Mouse (Mus musculus): ENCODE results near the gene Ppp2r5e. TPM values are rescaled to one million over a fixed set of nuclear protein-coding genes. Genes with fewer than 3 reads are reported as not detected.
A peak's percentile ranks its signal among the peaks of the same experiment; 100 is the strongest.
"Not testable (repeated sequence)": the region's sequence is repeated elsewhere in the genome, so short reads cannot be mapped to it uniquely, and the experiment has no call there.

Gene Ppp2r5e
- total RNA-seq, 2 experiments from 2014 or later: 32.2 to 34.3 TPM

DNA sequence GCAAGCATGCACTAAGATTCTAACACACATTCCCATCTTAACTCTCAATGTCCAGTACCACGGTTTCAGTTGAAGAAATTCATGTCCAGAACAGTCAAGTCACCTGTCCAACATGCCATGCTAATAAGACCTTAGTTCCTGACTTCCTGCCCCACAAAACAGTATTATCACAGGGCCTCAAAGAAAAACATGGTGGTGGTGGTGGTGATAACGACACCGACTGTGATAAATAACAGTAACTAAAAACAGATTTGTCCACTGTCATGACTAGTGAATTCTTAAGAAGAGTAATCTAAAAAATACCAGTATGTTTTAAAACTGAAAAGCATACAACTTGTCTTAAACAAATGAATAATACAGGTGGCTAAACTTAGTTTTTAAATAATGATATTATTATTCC is 71.8 kb downstream of the Ppp2r5e start:
- TF ChIP-seq CTCF (IDR thresholded peaks at IDR 0.05): no peak
- intact Hi-C loops (cut with DNase I): no loop called here
- no peak overlapping the region for H3K4me3 ChIP-seq
- peak overlapping the region; percentile 14; the same call in 1 of the 2 replicates for H3K27ac ChIP-seq
- no peak for DNase-seq

DNA sequence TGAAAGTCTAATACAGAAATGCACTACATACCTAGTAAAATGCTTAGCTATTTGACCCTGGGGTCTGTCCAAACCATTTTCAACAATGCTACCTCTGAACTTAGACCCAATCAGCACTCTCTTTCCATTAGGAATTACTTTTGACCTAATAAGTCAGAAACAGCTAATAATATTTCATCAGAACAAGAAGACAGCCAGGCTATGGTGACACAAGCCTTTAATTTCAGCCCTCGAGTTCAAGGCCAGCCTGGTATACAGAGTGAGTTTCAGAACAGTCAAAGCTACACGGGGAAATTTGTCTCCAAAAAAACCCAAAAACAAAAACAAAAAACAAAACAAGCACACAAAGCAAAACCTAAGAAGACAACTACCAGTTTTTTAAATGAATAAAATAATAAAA is 73.1 kb downstream of the Ppp2r5e start:
- Histone ChIP-seq H3K27ac (no peak overlapping the region), H3K4me3 (no peak overlapping the region)
- DNase-seq: no peak
- no peak for TF ChIP-seq CTCF (IDR thresholded peaks at IDR 0.05)
- intact Hi-C loops (cut with DNase I): no loop called here

DNA sequence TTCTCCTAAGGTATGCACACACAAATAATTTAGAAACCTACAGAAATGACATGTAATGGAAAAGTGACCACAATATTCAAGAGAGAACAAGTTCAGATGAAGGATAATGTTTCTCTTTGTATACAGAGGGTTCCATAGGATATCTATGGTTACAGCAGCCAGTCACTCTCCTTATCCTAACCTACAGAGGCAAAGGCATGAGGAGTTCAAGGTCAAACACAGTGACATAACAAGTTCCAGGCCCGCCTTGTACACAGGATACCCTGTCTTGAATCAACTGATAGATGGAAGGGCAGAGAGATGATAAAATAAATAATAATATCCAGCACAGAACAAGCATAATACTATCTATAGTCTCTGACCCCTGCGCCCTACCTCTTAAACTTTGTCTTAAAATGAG is 73.7 kb downstream of the Ppp2r5e start:
- intact Hi-C loops (cut with DNase I): no loop called here
- no peak for DNase-seq
- Histone ChIP-seq H3K4me3 (no peak overlapping the region), H3K27ac (no peak overlapping the region)
- no peak for TF ChIP-seq CTCF (IDR thresholded peaks at IDR 0.05)

DNA sequence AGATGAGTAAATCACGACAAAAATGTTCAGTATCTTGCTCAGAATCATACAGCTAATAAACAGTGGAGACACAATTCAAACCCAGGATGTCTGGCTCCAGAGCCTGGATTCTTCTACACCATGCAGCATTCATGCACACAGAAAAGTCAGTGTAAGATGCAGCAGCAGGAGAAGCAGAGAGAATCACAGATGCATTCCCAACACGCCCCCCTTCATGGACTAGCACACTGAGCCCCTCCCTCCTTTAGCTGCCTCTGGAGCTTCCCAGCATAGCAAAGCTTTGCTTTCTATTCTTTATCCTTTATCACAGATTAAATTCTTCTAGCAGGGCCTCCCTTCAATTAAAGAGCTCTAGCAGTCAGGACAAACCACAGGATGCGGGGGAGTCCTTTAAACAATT is 75.7 kb downstream of the Ppp2r5e start:
- no peak for TF ChIP-seq CTCF (IDR thresholded peaks at IDR 0.05)
- no peak for DNase-seq
- Histone ChIP-seq H3K27ac (no peak overlapping the region), H3K4me3 (no peak overlapping the region)
- intact Hi-C loops (cut with DNase I): no loop called here

DNA sequence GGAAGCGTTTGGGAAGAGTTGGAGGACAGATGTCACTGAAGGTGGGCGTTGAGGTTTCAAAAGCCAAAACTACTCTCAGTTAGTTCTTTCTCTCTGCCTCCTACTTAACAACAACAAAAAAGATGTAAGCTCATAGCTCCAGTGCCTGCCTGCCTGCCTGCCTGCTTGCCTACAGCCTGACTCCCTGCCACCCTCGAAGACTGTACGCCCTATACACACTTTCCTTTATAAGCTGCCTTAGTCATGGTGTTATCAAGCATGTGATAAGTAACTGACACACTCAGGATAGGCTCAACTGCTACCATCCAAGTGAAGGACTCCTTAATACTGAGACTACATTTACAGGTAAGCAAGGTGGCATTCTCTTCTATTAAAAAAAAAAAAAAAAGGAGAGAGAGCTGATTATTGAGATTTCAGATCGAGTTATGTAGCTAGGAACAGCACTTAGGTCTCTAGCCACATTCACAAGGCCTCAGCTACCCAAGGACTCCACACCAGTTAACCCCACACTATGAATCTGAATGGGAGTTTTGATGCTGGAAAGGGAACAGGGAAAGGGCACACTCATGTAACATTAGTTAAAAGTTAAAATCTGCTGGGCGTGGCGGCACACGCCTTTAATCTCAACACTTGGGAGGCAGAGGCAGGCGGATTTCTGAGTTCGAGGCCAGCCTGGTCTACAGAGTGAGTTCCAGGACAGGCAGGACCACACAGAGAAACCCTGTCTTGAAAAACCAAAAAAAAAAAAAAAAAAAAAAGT is 76.7 kb downstream of the Ppp2r5e start:
- TF ChIP-seq CTCF (IDR thresholded peaks at IDR 0.05): no peak
- Histone ChIP-seq H3K27ac (no peak overlapping the region), H3K4me3 (no peak overlapping the region)
- no peak for DNase-seq
- intact Hi-C loops (cut with DNase I): no loop called here

DNA sequence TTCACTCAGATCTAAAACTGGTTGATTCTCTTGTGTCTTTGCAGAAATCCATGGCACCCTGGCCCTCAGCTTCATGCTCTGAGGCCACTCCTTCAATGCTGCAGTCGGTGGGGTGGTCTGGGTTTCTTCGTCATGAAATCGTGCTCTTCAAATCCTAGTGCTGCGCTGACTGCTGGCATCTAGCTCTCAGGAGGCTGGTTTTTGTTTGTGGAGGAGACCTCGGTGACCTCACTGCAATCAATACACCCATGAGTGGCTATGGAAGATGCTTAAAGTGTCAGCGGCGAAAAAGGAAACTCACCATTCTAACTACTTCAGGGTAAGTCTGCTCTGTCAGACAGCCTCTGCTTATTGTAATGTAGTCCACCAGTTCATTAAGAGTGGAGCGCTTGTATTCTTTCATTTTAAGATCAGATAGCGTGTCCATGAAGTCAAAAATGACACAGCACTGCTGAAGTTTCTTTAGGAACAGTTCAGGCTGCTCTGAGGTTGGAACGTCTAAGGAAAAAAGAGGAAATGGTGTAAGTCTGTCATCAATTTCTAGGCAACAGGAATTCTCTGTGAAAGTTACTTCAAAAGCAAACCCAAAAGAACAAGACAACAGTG is 80.6 kb downstream of the Ppp2r5e start:
- DNase-seq: no peak
- Histone ChIP-seq H3K27ac (no peak overlapping the region), H3K4me3 (no peak overlapping the region)
- intact Hi-C loops (cut with DNase I): no loop called here
- no peak for TF ChIP-seq CTCF (IDR thresholded peaks at IDR 0.05)

GRCm38 (mm10) chr12:75511520-75511919 is 84.5 kb downstream of the Ppp2r5e start:
- DNase-seq: no peak
- intact Hi-C loops (cut with DNase I): no loop called here
- no peak for TF ChIP-seq CTCF (IDR thresholded peaks at IDR 0.05)
- Histone ChIP-seq H3K4me3 (no peak overlapping the region), H3K27ac (no peak overlapping the region)

- Histone ChIP-seq H3K27ac (no peak overlapping the region; the same call in 1 of the 2 replicates), H3K4me3 (no peak overlapping the region)
- TF ChIP-seq CTCF (IDR thresholded peaks at IDR 0.05): no peak
- DNase-seq: no peak
- intact Hi-C loops (cut with DNase I): no loop called here
Measured at GRCm38 (mm10) chr12:75504991-75505650, 90.9 kb downstream of the Ppp2r5e start.

DNA sequence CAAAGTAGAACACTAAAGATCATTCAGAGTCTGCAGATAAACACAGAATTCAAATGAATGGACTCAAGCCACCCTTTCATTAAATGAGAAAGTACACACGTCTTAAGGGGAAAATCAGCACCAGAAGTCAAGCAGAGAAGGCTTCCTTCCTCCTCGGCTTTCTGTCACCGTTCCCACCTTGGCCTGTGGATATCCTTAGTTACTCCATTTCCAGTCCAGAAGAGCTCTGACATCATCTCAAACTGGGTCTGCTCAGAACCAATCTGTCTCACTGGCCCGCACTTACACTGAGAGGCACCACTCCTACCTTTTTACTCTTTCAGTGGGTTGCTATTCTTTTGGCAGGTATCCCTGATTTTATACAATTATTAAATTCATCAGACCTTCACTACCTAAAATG is 93.4 kb downstream of the Ppp2r5e start:
- intact Hi-C loops (cut with DNase I): no loop called here
- Histone ChIP-seq H3K27ac (peak overlapping the region; percentile 81), H3K4me3 (no peak overlapping the region)
- TF ChIP-seq CTCF (IDR thresholded peaks at IDR 0.05): no peak
- no peak for DNase-seq

DNA sequence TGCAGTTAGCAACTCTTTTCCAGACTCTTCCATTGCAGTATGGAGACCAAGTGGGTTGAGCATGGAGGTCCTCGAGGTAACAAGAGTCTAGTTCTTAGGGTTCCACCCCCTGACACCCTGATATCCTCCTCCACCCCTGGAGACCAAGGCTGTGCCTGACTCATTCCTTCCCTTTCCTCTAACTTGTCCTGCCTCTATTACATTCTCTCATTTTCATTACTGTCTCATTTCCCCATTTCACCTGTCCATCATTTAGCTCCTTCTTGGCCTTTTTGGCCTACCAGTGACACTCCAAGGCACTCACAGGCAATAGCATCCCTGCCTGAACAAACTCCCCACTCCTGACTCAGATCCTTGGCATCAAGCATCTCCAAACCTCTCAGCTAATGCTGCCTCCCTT is 98.3 kb downstream of the Ppp2r5e start:
- intact Hi-C loops (cut with DNase I): no loop called here
- no peak overlapping the region for H3K27ac ChIP-seq
- DNase-seq: no peak
- no peak overlapping the region for H3K4me3 ChIP-seq
- no peak for TF ChIP-seq CTCF (IDR thresholded peaks at IDR 0.05)

GRCm38 (mm10) chr12:75495636-75496035 is 100.4 kb downstream of the Ppp2r5e start:
- H3K27ac ChIP-seq: no peak overlapping the region
- no peak for TF ChIP-seq CTCF (IDR thresholded peaks at IDR 0.05)
- H3K4me3 ChIP-seq: no peak overlapping the region
- no peak for DNase-seq
- intact Hi-C loops (cut with DNase I): no loop called here

- intact Hi-C loops (cut with DNase I): no loop called here
- DNase-seq: no peak
- no peak for TF ChIP-seq CTCF (IDR thresholded peaks at IDR 0.05)
- Histone ChIP-seq H3K4me3 (no peak overlapping the region), H3K27ac (no peak overlapping the region)
Measured at GRCm38 (mm10) chr12:75494643-75495042, 101.4 kb downstream of the Ppp2r5e start.

DNA sequence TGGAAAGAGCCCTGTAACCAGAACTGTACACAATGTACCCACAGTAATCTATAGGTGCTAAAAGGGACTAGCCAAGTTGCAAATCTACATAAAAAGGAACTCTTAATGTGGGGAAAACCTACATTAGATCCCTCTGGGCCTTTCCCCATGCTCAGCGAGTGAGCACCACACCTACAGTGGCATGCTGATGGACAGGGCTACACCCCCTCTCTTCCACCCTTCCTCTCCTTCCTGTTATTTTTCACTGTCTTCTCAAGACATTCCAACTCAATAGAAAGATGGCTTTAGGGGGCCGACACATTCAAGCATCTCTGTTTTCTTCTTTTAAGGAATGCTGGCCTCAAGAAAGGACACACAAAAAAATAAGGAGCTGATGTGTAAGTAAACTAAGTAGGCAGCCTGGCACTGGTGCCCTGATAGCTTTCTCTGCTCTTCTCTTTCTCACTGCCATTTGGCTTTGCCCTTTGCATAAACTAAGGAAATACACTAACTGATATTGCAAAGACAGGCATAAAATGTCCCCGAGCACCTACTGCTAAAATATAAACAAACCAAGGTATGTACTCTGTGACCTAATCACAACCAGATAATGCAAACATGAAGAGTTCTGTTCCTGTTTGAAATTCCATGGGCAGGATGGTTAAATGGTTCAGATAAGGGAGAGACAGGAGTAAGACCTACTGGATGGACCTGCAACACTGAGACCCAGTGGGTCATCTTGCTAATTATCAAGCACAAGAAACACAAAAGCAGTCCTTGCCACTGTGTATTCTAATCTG is 103.3 kb downstream of the Ppp2r5e start:
- no peak for DNase-seq
- TF ChIP-seq CTCF (IDR thresholded peaks at IDR 0.05): no peak
- H3K4me3 ChIP-seq: no peak overlapping the region
- H3K27ac ChIP-seq: no peak overlapping the region
- intact Hi-C loops (cut with DNase I): no loop called here

GRCm38 (mm10) chr12:75492148-75492547 is 103.9 kb downstream of the Ppp2r5e start:
- intact Hi-C loops (cut with DNase I); H3K4me3 ChIP-seq; DNase-seq; H3K27ac ChIP-seq: not testable (repeated sequence)
